Mouse (Mus musculus): ENCODE results near the gene Trhr2.

DNA sequence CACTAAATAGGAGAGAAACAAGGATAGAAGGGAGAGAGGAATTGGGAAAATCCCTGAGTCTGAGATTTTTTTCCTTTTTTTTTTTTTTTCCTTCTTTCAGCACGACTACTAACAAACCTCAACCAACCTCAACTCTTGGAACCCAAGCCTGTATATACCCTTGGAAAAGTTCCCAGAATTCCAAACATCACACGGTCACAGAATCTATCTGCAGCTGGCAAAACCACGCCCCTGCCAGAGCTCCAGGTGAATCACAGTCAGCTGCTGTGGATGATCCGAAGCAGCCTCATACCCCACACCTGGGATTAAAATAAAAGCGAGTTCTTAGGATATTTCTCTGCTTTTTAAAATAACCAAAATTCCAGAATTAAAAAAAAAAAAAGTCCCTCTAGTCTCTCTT lies 18.2 kb downstream of the Trhr2 start:
- TF ChIP-seq POLR2A (IDR thresholded peaks at IDR 0.05; ENCODE audit: insufficient read depth, low read depth, low read length) (no peak), CTCF (IDR thresholded peaks at IDR 0.05; ENCODE audit: insufficient read depth, low read depth, low read length) (no peak)

Data from olfactory bulb, adult 2 months (tissue).